ENCODE assay signal across 25 mouse cellular contexts in the genomic region with DNA sequence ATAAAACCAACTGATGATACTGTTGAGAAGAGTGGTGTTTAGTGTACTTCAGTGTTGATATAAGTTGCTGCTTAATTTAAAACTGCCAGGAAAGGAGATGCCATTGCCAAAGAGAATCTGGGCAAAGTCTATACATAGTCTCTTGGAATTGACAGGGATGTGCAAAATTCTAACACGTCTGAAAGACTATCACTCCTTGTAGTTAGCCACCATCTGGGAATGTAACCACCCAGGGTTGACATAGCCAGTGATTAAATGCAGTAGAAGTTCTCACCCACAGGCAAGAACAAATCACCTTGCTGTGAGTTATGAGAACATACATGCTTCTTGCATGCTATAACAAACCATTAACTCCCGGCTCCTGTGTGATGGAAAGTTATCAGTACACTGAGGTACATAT.
"Had no signal": no experiment of that assay in that cellular context is flagged by ENCODE, and none has a peak within 500 bp of the region (broad histone marks: within the 10 kb centered on the region; RNA-seq: fewer than 3 reads in every experiment).

No protein-coding gene starts in this region.

- H3K27ac ChIP-seq: gastrocnemius, adult 2 months; heart, embryonic 13.5 days; heart, embryonic 15.5 days; hindbrain, embryonic 13.5 days; hindbrain, embryonic 15.5 days; hindbrain, postnatal 0 days; kidney, embryonic 15.5 days; kidney, postnatal 0 days; limb, embryonic 13.5 days; limb, embryonic 15.5 days; liver, embryonic 12.5 days; liver, embryonic 14.5 days had no signal

- DNase-seq: gastrocnemius, adult 2 months; gastrocnemius, postnatal 10 days; gastrocnemius, postnatal 25 days; heart, adult 18-20 months; heart, postnatal 14 days; heart, postnatal 36 days; kidney, adult 11 months; kidney, adult 2 months; kidney, adult 9 months; kidney, postnatal 14 days; kidney, postnatal 36 days; layer of hippocampus, adult 9-11 months; layer of hippocampus, postnatal 36 days; left cerebral cortex, postnatal 4 days had no signal

- H3K9ac ChIP-seq: heart, embryonic 13.5 days; heart, embryonic 15.5 days; hindbrain, embryonic 13.5 days; hindbrain, embryonic 15.5 days; kidney, embryonic 15.5 days; limb, embryonic 13.5 days; limb, embryonic 15.5 days; liver, embryonic 12.5 days; liver, embryonic 14.5 days had no signal

- H3K4me1 ChIP-seq: heart, embryonic 13.5 days; heart, embryonic 15.5 days; hindbrain, embryonic 13.5 days; hindbrain, embryonic 15.5 days; kidney, embryonic 15.5 days; limb, embryonic 13.5 days; limb, embryonic 15.5 days; liver, embryonic 12.5 days had no signal

- H3K27me3 ChIP-seq: heart, embryonic 13.5 days; heart, embryonic 15.5 days; hindbrain, embryonic 13.5 days; hindbrain, embryonic 15.5 days; kidney, embryonic 15.5 days; limb, embryonic 13.5 days; limb, embryonic 15.5 days; liver, embryonic 12.5 days had no signal

- H3K36me3 ChIP-seq: heart, embryonic 13.5 days; heart, embryonic 15.5 days; hindbrain, embryonic 13.5 days; hindbrain, embryonic 15.5 days; kidney, embryonic 15.5 days; limb, embryonic 13.5 days; limb, embryonic 15.5 days; liver, embryonic 12.5 days had no signal

- H3K4me3 ChIP-seq: gastrocnemius, adult 2 months; heart, embryonic 13.5 days; heart, embryonic 15.5 days; hindbrain, embryonic 13.5 days; hindbrain, embryonic 15.5 days; kidney, embryonic 15.5 days; limb, embryonic 13.5 days; limb, embryonic 15.5 days; liver, embryonic 12.5 days had no signal

- ATAC-seq: hindbrain, postnatal 0 days; liver, embryonic 12.5 days had no signal
